Mouse (Mus musculus): ENCODE data around the gene Sox14.

The Sox14 gene

GRCm38 (mm10) chr9:99846820-99847219 lies 29.1 kb downstream of the Sox14 start:
- peak; percentile 57 for DNase-seq

GRCm38 (mm10) chr9:99839367-99839766 lies 36.6 kb downstream of the Sox14 start:
- DNase-seq: no peak

GRCm38 (mm10) chr9:99838877-99839276 lies 37.1 kb downstream of the Sox14 start:
- no peak for DNase-seq

GRCm38 (mm10) chr9:99836707-99837106 lies 39.3 kb downstream of the Sox14 start:
- DNase-seq: no peak

GRCm38 (mm10) chr9:99835624-99836430 lies 40.1 kb downstream of the Sox14 start:
- DNase-seq: no peak
